Mouse (Mus musculus): ENCODE data around the gene Ncmap.

- TF ChIP-seq CTCF (IDR thresholded peaks at IDR 0.05; ENCODE audit: borderline replicate concordance, extremely low read depth, insufficient read depth, insufficient read length), result no peak
- no peak for TF ChIP-seq POLR2A (IDR thresholded peaks at IDR 0.05; ENCODE audit: borderline replicate concordance, extremely low read depth, insufficient read depth, insufficient read length, poor library complexity, severe bottlenecking)
Observed at GRCm38 (mm10) chr4:135355886-135356550, 42.0 kb downstream of the Ncmap start.
